Mouse (Mus musculus) stomach, embryonic 15.5 days (tissue): ENCODE measurements around the gene Nat8f1. TPM values are rescaled to one million over a fixed set of nuclear protein-coding genes. Genes with fewer than 3 reads are reported as not detected.
A peak's percentile ranks its signal among the peaks of the same experiment; 100 is the strongest.
"Not testable (repeated sequence)": the region's sequence is repeated elsewhere in the genome, so short reads cannot be mapped to it uniquely, and the experiment has no call there.

Source experiments
- ATAC-seq: fragments of 200-750 bp; cut with Nextera tagmentation; 2 replicates; pipeline ENCODE4 v1.8.0; 2017; ENCODE audit warnings: low read depth, moderate number of reproducible peaks, moderate TSS enrichment; ENCODE audit not compliant: insufficient read depth, low FRiP score
- H3K27ac ChIP-seq: fragments of 300-500 bp; sonication (generic); 2 replicates; pipeline ENCODE4 v1.5.1; 2015; ENCODE audit warnings: mild to moderate bottlenecking, inconsistent platforms
- H3K27me3 ChIP-seq: fragments of 300-500 bp; sonication (generic); replicated peaks from 2 replicates; pipeline ENCODE4 v1.6.1; 2015; ENCODE audit warnings: inconsistent platforms
- H3K36me3 ChIP-seq: fragments of 300-500 bp; sonication (generic); 2 replicates; pipeline ENCODE4 v1.6.1; 2015; ENCODE audit warnings: inconsistent platforms
- H3K4me1 ChIP-seq: fragments of 300-500 bp; sonication (generic); 2 replicates; pipeline ENCODE4 v1.6.1; 2015; ENCODE audit warnings: inconsistent platforms
- H3K4me2 ChIP-seq: fragments of 300-500 bp; sonication (generic); 2 replicates; pipeline ENCODE4 v1.6.1; 2015; ENCODE audit warnings: mild to moderate bottlenecking, inconsistent platforms
- H3K4me3 ChIP-seq: fragments of 300-500 bp; sonication (generic); replicated peaks from 2 replicates; pipeline ENCODE4 v1.5.1; 2015; ENCODE audit warnings: inconsistent platforms
- H3K9ac ChIP-seq: fragments of 300-500 bp; sonication (generic); 2 replicates; pipeline ENCODE4 v1.6.1; 2015; ENCODE audit warnings: inconsistent platforms
- H3K9me3 ChIP-seq: fragments of 300-500 bp; sonication (generic); 2 replicates; pipeline ENCODE4 v1.6.1; 2016; ENCODE audit warnings: inconsistent platforms
- WGBS: fragments of 180-500 bp; shearing (Covaris S2); methylation state at CpG from one replicate; pipeline ENCODE4 v1.1.7; 2015; 5-methylcytosine and 5-hydroxymethylcytosine counted together
- polyA plus RNA-seq: library from polyadenylated mRNA; unstranded; fragments of >200 nt; fragmentation: Nextera tagmentation; extraction: Ambion mirVana; gene quantifications from 2 replicates; pipeline ENCODE4 v1.2.1, GENCODE M21; 2015

Gene Nat8f1
- polyA plus RNA-seq, 1 experiment from 2014 or later, result 6.7 TPM

GRCm38 (mm10) chr6:85927476-85928464 lies 12.3 kb upstream of the Nat8f1 start:
- Histone ChIP-seq H3K4me3 (no peak overlapping the region), H3K4me1 (no peaks in the 10 kb centered on the region), H3K36me3 (peaks cover 30% of the 10 kb centered on the region), H3K4me2 (no peak overlapping the region), H3K9me3 (no peaks in the 10 kb centered on the region), H3K9ac (no peak overlapping the region), H3K27me3 (no peaks in the 10 kb centered on the region), H3K27ac (no peak overlapping the region)
- ATAC-seq, result no peak
- WGBS, result 90% methylated on average over 9 of the region's 9 CpGs

GRCm38 (mm10) chr6:85926709-85927108 lies 11.2 kb upstream of the Nat8f1 start:
- Histone ChIP-seq H3K36me3 (peaks cover 35% of the 10 kb centered on the region), H3K4me3 (no peak overlapping the region), H3K27me3 (no peaks in the 10 kb centered on the region), H3K4me2 (no peak overlapping the region), H3K9ac (no peak overlapping the region), H3K9me3 (no peaks in the 10 kb centered on the region), H3K27ac (no peak overlapping the region), H3K4me1 (no peaks in the 10 kb centered on the region)
- ATAC-seq, result no peak
- WGBS, result 83% methylated on average over 1 of the region's 1 CpGs

- H3K27ac ChIP-seq, result no peak overlapping the region
- H3K4me3 ChIP-seq, result no peak overlapping the region
- H3K36me3 ChIP-seq, result peaks cover 35% of the 10 kb centered on the region
- no peaks in the 10 kb centered on the region for H3K27me3 ChIP-seq
- WGBS, result 93% methylated on average over 1 of the region's 1 CpGs
- H3K4me1 ChIP-seq, result no peaks in the 10 kb centered on the region
- H3K9ac ChIP-seq, result no peak overlapping the region
- no peak for ATAC-seq
- no peak overlapping the region for H3K4me2 ChIP-seq
- no peaks in the 10 kb centered on the region for H3K9me3 ChIP-seq
Measured at GRCm38 (mm10) chr6:85923643-85924042, 8.2 kb upstream of the Nat8f1 start.

- WGBS, result 88% methylated on average over 4 of the region's 4 CpGs
- Histone ChIP-seq H3K36me3 (peaks cover 8% of the 10 kb centered on the region; the same call in 1 of the 2 replicates), H3K9me3 (no peaks in the 10 kb centered on the region), H3K4me3 (no peak overlapping the region), H3K4me2 (no peak overlapping the region), H3K27ac (no peak overlapping the region), H3K9ac (no peak overlapping the region), H3K4me1 (peaks cover 10% of the 10 kb centered on the region), H3K27me3 (no peaks in the 10 kb centered on the region)
- ATAC-seq, result no peak
Measured at GRCm38 (mm10) chr6:85919401-85919800, 3.9 kb upstream of the Nat8f1 start.

GRCm38 (mm10) chr6:85918341-85918740 lies 2.9 kb upstream of the Nat8f1 start:
- WGBS, result 91% methylated on average over 3 of the region's 3 CpGs
- not testable (repeated sequence) for H3K36me3 ChIP-seq

GRCm38 (mm10) chr6:85916596-85916995 lies 1.1 kb upstream of the Nat8f1 start:
- Histone ChIP-seq H3K9ac (0 out of 2 replicates have a peak overlapping the region, but pooled peaks have one; percentile 61), H3K36me3 (no peaks in the 10 kb centered on the region), H3K4me2 (peak overlapping the region; percentile 68), H3K9me3 (no peaks in the 10 kb centered on the region), H3K4me1 (peaks cover 10% of the 10 kb centered on the region), H3K4me3 (peak overlapping the region; percentile 56), H3K27me3 (no peaks in the 10 kb centered on the region), H3K27ac (no peak overlapping the region)
- WGBS, result 79% methylated on average over 6 of the region's 6 CpGs
- ATAC-seq, result no peak

More at GRCm38 (mm10) chr6:85918341-85918740, 2.9 kb upstream of the Nat8f1 start:
- not testable (repeated sequence) for H3K9me3 ChIP-seq, H3K27me3 ChIP-seq, H3K9ac ChIP-seq, H3K4me3 ChIP-seq, H3K4me1 ChIP-seq, H3K4me2 ChIP-seq, H3K27ac ChIP-seq, ATAC-seq

GRCm38 (mm10) chr6:85915141-85915538 lies 347 bp downstream of the Nat8f1 start:
- peak; percentile 12; the same call in 1 of the 2 replicates for ATAC-seq

GRCm38 (mm10) chr6:85911587-85911986 lies 3.9 kb downstream of the Nat8f1 start, which contains the start of gene Tprkb:
Gene Tprkb (plus strand): TSS chr6:85911865.
- 77% methylated on average over 3 of the region's 3 CpGs for WGBS
- no peaks in the 10 kb centered on the region for H3K9me3 ChIP-seq
- no peak within 1 kb of the TSS for H3K27ac ChIP-seq
- no peak for ATAC-seq
- H3K4me2 ChIP-seq, result no peak within 1 kb of the TSS
- no peak within 1 kb of the TSS for H3K9ac ChIP-seq
- H3K4me1 ChIP-seq, result peaks cover 10% of the 10 kb centered on the region
- H3K27me3 ChIP-seq, result no peaks in the 10 kb centered on the region
- H3K36me3 ChIP-seq, result no peaks in the 10 kb centered on the region
- no peak within 1 kb of the TSS for H3K4me3 ChIP-seq

More at GRCm38 (mm10) chr6:85915141-85915538, 347 bp downstream of the Nat8f1 start:
- no peaks in the 10 kb centered on the region for H3K27me3 ChIP-seq
- no peaks in the 10 kb centered on the region for H3K36me3 ChIP-seq
- peak overlapping the region; percentile 92 for H3K27ac ChIP-seq
- peaks cover 10% of the 10 kb centered on the region for H3K4me1 ChIP-seq
- WGBS, result 6% methylated on average over 11 of the region's 11 CpGs
- H3K4me3 ChIP-seq, result peak overlapping the region; percentile 56
- peak overlapping the region; percentile 62 for H3K9ac ChIP-seq
- H3K9me3 ChIP-seq, result no peaks in the 10 kb centered on the region
- peak overlapping the region; percentile 68 for H3K4me2 ChIP-seq

- no peaks in the 10 kb centered on the region for H3K9me3 ChIP-seq
- no peaks in the 10 kb centered on the region for H3K27me3 ChIP-seq
- no peak for ATAC-seq
Measured at GRCm38 (mm10) chr6:85909704-85910103, 5.8 kb downstream of the Nat8f1 start.

GRCm38 (mm10) chr6:85908341-85908740 lies 7.1 kb downstream of the Nat8f1 start:
- no peaks in the 10 kb centered on the region for H3K9me3 ChIP-seq
- H3K4me2 ChIP-seq, result no peak overlapping the region
- WGBS, result 59% methylated on average over 3 of the region's 3 CpGs
- no peak overlapping the region for H3K27ac ChIP-seq
- no peak overlapping the region for H3K4me3 ChIP-seq
- H3K4me1 ChIP-seq, result no peaks in the 10 kb centered on the region
- no peaks in the 10 kb centered on the region for H3K36me3 ChIP-seq
- no peak overlapping the region for H3K9ac ChIP-seq
- peak; percentile 50; the same call in 1 of the 2 replicates for ATAC-seq
- H3K27me3 ChIP-seq, result no peaks in the 10 kb centered on the region

More at GRCm38 (mm10) chr6:85909704-85910103, 5.8 kb downstream of the Nat8f1 start:
- H3K4me3 ChIP-seq, result no peak overlapping the region
- WGBS, result 97% methylated on average over 1 of the region's 1 CpGs
- no peak overlapping the region for H3K4me2 ChIP-seq
- H3K27ac ChIP-seq, result no peak overlapping the region
- peaks cover under 1% of the 10 kb centered on the region; the same call in 1 of the 2 replicates for H3K4me1 ChIP-seq
- H3K9ac ChIP-seq, result no peak overlapping the region
- H3K36me3 ChIP-seq, result no peaks in the 10 kb centered on the region

- not testable (repeated sequence) for H3K9me3 ChIP-seq, H3K36me3 ChIP-seq, H3K9ac ChIP-seq, H3K4me3 ChIP-seq, ATAC-seq, H3K27ac ChIP-seq, H3K4me1 ChIP-seq, H3K27me3 ChIP-seq, H3K4me2 ChIP-seq
- WGBS, result 66% methylated on average over 2 of the region's 2 CpGs
Measured at GRCm38 (mm10) chr6:85906911-85907351, 8.6 kb downstream of the Nat8f1 start.

GRCm38 (mm10) chr6:85904642-85905061 lies 10.8 kb downstream of the Nat8f1 start, which contains the start of gene Nat8f4:
Gene Nat8f4 (minus strand): TSS chr6:85904884.
- not testable (repeated sequence) for H3K27me3 ChIP-seq, H3K27ac ChIP-seq
- ATAC-seq, result peak; percentile 74; the same call in 1 of the 2 replicates

More at GRCm38 (mm10) chr6:85904642-85905061, 10.8 kb downstream of the Nat8f1 start, which contains the start of gene Nat8f4:
- Histone ChIP-seq H3K4me3 (peak within 1 kb of the TSS; percentile 34), H3K4me2 (peak within 1 kb of the TSS; percentile 44)
- not testable (repeated sequence) for H3K9ac ChIP-seq, H3K9me3 ChIP-seq, H3K4me1 ChIP-seq, H3K36me3 ChIP-seq
- WGBS, result 11% methylated on average over 20 of the region's 20 CpGs
